Mouse (Mus musculus) forebrain, embryonic 11.5 days (tissue): ENCODE measurements around the gene Zeb2. TPM values are rescaled to one million over a fixed set of nuclear protein-coding genes. Genes with fewer than 3 reads are reported as not detected.

Source experiments
- ATAC-seq: fragments of 200-750 bp; cut with Nextera tagmentation; replicated peaks from 2 replicates; pipeline ENCODE4 v1.8.0; 2017; ENCODE audit warnings: moderate TSS enrichment; ENCODE audit not compliant: low FRiP score
- DNase-seq: peaks from one replicate; pipeline ENCODE4 v3.0.0-alpha.2; 2017; ENCODE audit warnings: low spot score
- H3K27ac ChIP-seq: fragments of 300-500 bp; sonication (generic); 2 replicates; pipeline ENCODE4 v1.5.1; 2014; ENCODE audit warnings: low read depth, low read length
- H3K27me3 ChIP-seq: fragments of 300-500 bp; sonication (generic); 2 replicates; pipeline ENCODE4 v1.6.1; 2014; ENCODE audit warnings: mild to moderate bottlenecking, low read length, mixed read lengths; ENCODE audit not compliant: control insufficient read depth, insufficient read depth
- H3K36me3 ChIP-seq: fragments of 300-500 bp; sonication (generic); 2 replicates; pipeline ENCODE4 v1.6.1; 2014; ENCODE audit warnings: mild to moderate bottlenecking, low read length, moderate library complexity, mixed read lengths; ENCODE audit not compliant: control insufficient read depth, insufficient read depth
- H3K4me1 ChIP-seq: fragments of 300-500 bp; sonication (generic); replicated peaks from 2 replicates; pipeline ENCODE4 v1.6.1; 2014; ENCODE audit warnings: low read length, mixed read lengths; ENCODE audit not compliant: control insufficient read depth, insufficient read depth
- H3K4me2 ChIP-seq: fragments of 300-500 bp; sonication (generic); 2 replicates; pipeline ENCODE4 v1.6.1; 2014; ENCODE audit warnings: low read depth, mild to moderate bottlenecking, low read length, moderate library complexity, mixed read lengths; ENCODE audit not compliant: severe bottlenecking
- H3K4me3 ChIP-seq: fragments of 300-500 bp; sonication (generic); 2 replicates; pipeline ENCODE4 v1.5.1; 2014; ENCODE audit warnings: low read depth, low read length
- H3K9ac ChIP-seq: fragments of 300-500 bp; sonication (generic); 2 replicates; pipeline ENCODE4 v1.6.1; 2014; ENCODE audit warnings: low read length
- H3K9me3 ChIP-seq: fragments of 300-500 bp; sonication (generic); 2 replicates; pipeline ENCODE4 v1.6.1; 2016; ENCODE audit warnings: low read length, mixed read lengths; ENCODE audit not compliant: control insufficient read depth
- WGBS: fragments of 180-500 bp; shearing (Covaris S2); extraction: QIAGEN DNeasy Blood & Tissue Kit; methylation state at CpG from one replicate; pipeline ENCODE4 v1.1.7; 2014; 5-methylcytosine and 5-hydroxymethylcytosine counted together
- polyA plus RNA-seq: library from polyadenylated mRNA; unstranded; fragments of >200 nt; fragmentation: Nextera tagmentation; extraction: Ambion mirVana; gene quantifications from 2 replicates; pipeline ENCODE4 v1.2.1, GENCODE M21; 2014

Zeb2 gene
- polyA plus RNA-seq, 1 experiment from 2014 or later: 50.0 TPM

GRCm38 (mm10) chr2:45104511-45105055 lies 12.6 kb downstream of the Zeb2 start:
- Histone ChIP-seq H3K36me3 (no peaks in the 10 kb centered on the region), H3K4me3 (no peak overlapping the region), H3K27me3 (no peaks in the 10 kb centered on the region), H3K4me1 (peaks cover 44% of the 10 kb centered on the region), H3K27ac (no peak overlapping the region; the same call in 1 of the 2 replicates), H3K9me3 (no peaks in the 10 kb centered on the region), H3K9ac (peak overlapping the region; percentile 30; the same call in 1 of the 2 replicates), H3K4me2 (no peak overlapping the region)
- ATAC-seq: no peak
- WGBS: 16% methylated on average over 7 of the region's 7 CpGs
- DNase-seq: no peak

- Histone ChIP-seq H3K36me3 (no peaks in the 10 kb centered on the region), H3K4me1 (peaks cover 44% of the 10 kb centered on the region), H3K4me3 (no peak overlapping the region), H3K9me3 (no peaks in the 10 kb centered on the region), H3K27ac (no peak overlapping the region; the same call in 1 of the 2 replicates), H3K4me2 (no peak overlapping the region), H3K9ac (no peak overlapping the region; the same call in 1 of the 2 replicates), H3K27me3 (no peaks in the 10 kb centered on the region)
- ATAC-seq (no peak), DNase-seq (no peak)
- WGBS: 50% methylated on average over 4 of the region's 4 CpGs
Observed at GRCm38 (mm10) chr2:45104066-45104465, 13.1 kb downstream of the Zeb2 start.

- no peaks in the 10 kb centered on the region for H3K27me3 ChIP-seq
- H3K9me3 ChIP-seq: no peaks in the 10 kb centered on the region
- H3K4me3 ChIP-seq: no peak overlapping the region
- 0 out of 2 replicates have a peak overlapping the region, but pooled peaks have one; percentile 19 for H3K4me2 ChIP-seq
- ATAC-seq (0 out of 2 replicates have a peak, but pooled peaks have one; percentile 23), DNase-seq (no peak)
- H3K36me3 ChIP-seq: no peaks in the 10 kb centered on the region
- no peak overlapping the region for H3K27ac ChIP-seq
- WGBS: 16% methylated on average over 10 of the region's 10 CpGs
- no peak overlapping the region for H3K9ac ChIP-seq
- H3K4me1 ChIP-seq: peaks cover 49% of the 10 kb centered on the region
Observed at GRCm38 (mm10) chr2:45103021-45103983, 13.9 kb downstream of the Zeb2 start.

- no peak overlapping the region for H3K9ac ChIP-seq
- no peak overlapping the region for H3K4me2 ChIP-seq
- WGBS: 44% methylated on average over 8 of the region's 8 CpGs
- no peaks in the 10 kb centered on the region for H3K27me3 ChIP-seq
- H3K4me1 ChIP-seq: peaks cover 48% of the 10 kb centered on the region
- H3K36me3 ChIP-seq: no peaks in the 10 kb centered on the region
- DNase-seq (no peak), ATAC-seq (no peak)
- no peaks in the 10 kb centered on the region for H3K9me3 ChIP-seq
- no peak overlapping the region for H3K27ac ChIP-seq
- H3K4me3 ChIP-seq: no peak overlapping the region
Observed at GRCm38 (mm10) chr2:45102191-45102638, 15.0 kb downstream of the Zeb2 start.

GRCm38 (mm10) chr2:45101586-45101985 lies 15.6 kb downstream of the Zeb2 start:
- DNase-seq: no peak
- Histone ChIP-seq H3K9me3 (no peaks in the 10 kb centered on the region), H3K27me3 (no peaks in the 10 kb centered on the region), H3K36me3 (no peaks in the 10 kb centered on the region), H3K27ac (no peak overlapping the region), H3K9ac (no peak overlapping the region), H3K4me2 (no peak overlapping the region), H3K4me1 (peaks cover 53% of the 10 kb centered on the region), H3K4me3 (no peak overlapping the region)
- ATAC-seq: peak; percentile 42; the same call in 1 of the 2 replicates
- 40% methylated on average over 2 of the region's 2 CpGs for WGBS

- 53% methylated on average over 4 of the region's 4 CpGs for WGBS
- no peak overlapping the region for H3K9ac ChIP-seq
- no peaks in the 10 kb centered on the region for H3K36me3 ChIP-seq
- H3K4me1 ChIP-seq: peaks cover 51% of the 10 kb centered on the region
- no peak overlapping the region for H3K4me2 ChIP-seq
- no peak overlapping the region for H3K4me3 ChIP-seq
- no peaks in the 10 kb centered on the region for H3K9me3 ChIP-seq
- H3K27me3 ChIP-seq: no peaks in the 10 kb centered on the region
- no peak overlapping the region for H3K27ac ChIP-seq
- ATAC-seq (no peak), DNase-seq (no peak)
Observed at GRCm38 (mm10) chr2:45101040-45101439, 16.2 kb downstream of the Zeb2 start.

- H3K9ac ChIP-seq: no peak overlapping the region
- WGBS: 71% methylated on average over 7 of the region's 7 CpGs
- no peak overlapping the region for H3K27ac ChIP-seq
- no peaks in the 10 kb centered on the region for H3K9me3 ChIP-seq
- H3K4me1 ChIP-seq: peaks cover 51% of the 10 kb centered on the region
- H3K4me3 ChIP-seq: no peak overlapping the region
- DNase-seq: no peak
- H3K36me3 ChIP-seq: no peaks in the 10 kb centered on the region
- no peak for ATAC-seq
- H3K27me3 ChIP-seq: no peaks in the 10 kb centered on the region
- no peak overlapping the region for H3K4me2 ChIP-seq
Observed at GRCm38 (mm10) chr2:45100628-45101027, 16.6 kb downstream of the Zeb2 start.

- Histone ChIP-seq H3K27me3 (no peaks in the 10 kb centered on the region), H3K9ac (no peak overlapping the region), H3K4me3 (no peak overlapping the region), H3K27ac (no peak overlapping the region), H3K9me3 (no peaks in the 10 kb centered on the region), H3K36me3 (no peaks in the 10 kb centered on the region), H3K4me2 (no peak overlapping the region), H3K4me1 (peaks cover 45% of the 10 kb centered on the region)
- ATAC-seq (no peak), DNase-seq (no peak)
- WGBS: 84% methylated on average over 4 of the region's 4 CpGs
Observed at GRCm38 (mm10) chr2:45100017-45100416, 17.2 kb downstream of the Zeb2 start.
